Mouse (Mus musculus) lung, postnatal 0 days (tissue): ENCODE measurements around the gene Iqgap2. TPM values are rescaled to one million over a fixed set of nuclear protein-coding genes. Genes with fewer than 3 reads are reported as not detected.
A peak's percentile ranks its signal among the peaks of the same experiment; 100 is the strongest.

ENCODE experiments used
- ATAC-seq: fragments of 200-750 bp; cut with Nextera tagmentation; 2 replicates; pipeline ENCODE4 v1.8.0; 2017; ENCODE audit warnings: moderate library complexity
- DNase-seq: peaks from one replicate; pipeline ENCODE4 v3.0.0-alpha.2; 2016; ENCODE audit warnings: low spot score
- H3K27ac ChIP-seq: fragments of 300-500 bp; sonication (generic); 2 replicates; pipeline ENCODE4 v1.5.1; 2014; ENCODE audit warnings: antibody characterized with exemption, mild to moderate bottlenecking, low read length, mixed read lengths
- H3K27me3 ChIP-seq: fragments of 300-500 bp; sonication (generic); replicated peaks from 2 replicates; pipeline ENCODE4 v1.6.1; 2014; ENCODE audit warnings: low read length, mixed read lengths; ENCODE audit not compliant: insufficient read depth
- H3K36me3 ChIP-seq: fragments of 300-500 bp; sonication (generic); 2 replicates; pipeline ENCODE4 v1.6.1; 2014; ENCODE audit warnings: low read length, mixed read lengths; ENCODE audit not compliant: insufficient read depth
- H3K4me1 ChIP-seq: fragments of 300-500 bp; sonication (generic); 2 replicates; pipeline ENCODE4 v1.6.1; 2014; ENCODE audit warnings: antibody characterized with exemption, low read depth, low read length, mixed read lengths; ENCODE audit not compliant: insufficient read depth
- H3K4me2 ChIP-seq: fragments of 300-500 bp; sonication (generic); replicated peaks from 2 replicates; pipeline ENCODE4 v1.6.1; 2014; ENCODE audit warnings: low read depth, mild to moderate bottlenecking, low read length, moderate library complexity, mixed read lengths
- H3K4me3 ChIP-seq: fragments of 300-500 bp; sonication (generic); 2 replicates; pipeline ENCODE4 v1.5.1; 2014; ENCODE audit warnings: low read depth, low read length
- H3K9ac ChIP-seq: fragments of 300-500 bp; sonication (generic); replicated peaks from 2 replicates; pipeline ENCODE4 v1.6.1; 2014; ENCODE audit warnings: low read depth, mild to moderate bottlenecking
- H3K9me3 ChIP-seq: fragments of 300-500 bp; sonication (generic); 2 replicates; pipeline ENCODE4 v1.6.1; 2016; ENCODE audit warnings: low read length, mixed read lengths
- CTCF ChIP-seq: IDR thresholded peaks from 2 replicates; pipeline ENCODE4 v1.5.1; 2016; ENCODE audit warnings: antibody characterized with exemption, mild to moderate bottlenecking
- EP300 ChIP-seq: IDR thresholded peaks from 2 replicates; pipeline ENCODE4 v1.6.1; 2016; ENCODE audit warnings: antibody characterized with exemption, mild to moderate bottlenecking, control low read depth
- whole genome bisulfite sequencing: fragments of 180-500 bp; shearing (Covaris S2); extraction: QIAGEN DNeasy Blood & Tissue Kit; methylation state at CpG from one replicate; pipeline ENCODE4 v1.1.7; 2014; 5-methylcytosine and 5-hydroxymethylcytosine counted together
- polyA plus RNA-seq: library from polyadenylated mRNA; unstranded; fragments of >200 nt; fragmentation: Nextera tagmentation; extraction: Ambion mirVana; gene quantifications from 2 replicates; pipeline ENCODE4 v1.2.1, GENCODE M21; 2015

The Iqgap2 gene
- polyA plus RNA-seq, 1 experiment from 2014 or later, result 2.7 TPM

DNA sequence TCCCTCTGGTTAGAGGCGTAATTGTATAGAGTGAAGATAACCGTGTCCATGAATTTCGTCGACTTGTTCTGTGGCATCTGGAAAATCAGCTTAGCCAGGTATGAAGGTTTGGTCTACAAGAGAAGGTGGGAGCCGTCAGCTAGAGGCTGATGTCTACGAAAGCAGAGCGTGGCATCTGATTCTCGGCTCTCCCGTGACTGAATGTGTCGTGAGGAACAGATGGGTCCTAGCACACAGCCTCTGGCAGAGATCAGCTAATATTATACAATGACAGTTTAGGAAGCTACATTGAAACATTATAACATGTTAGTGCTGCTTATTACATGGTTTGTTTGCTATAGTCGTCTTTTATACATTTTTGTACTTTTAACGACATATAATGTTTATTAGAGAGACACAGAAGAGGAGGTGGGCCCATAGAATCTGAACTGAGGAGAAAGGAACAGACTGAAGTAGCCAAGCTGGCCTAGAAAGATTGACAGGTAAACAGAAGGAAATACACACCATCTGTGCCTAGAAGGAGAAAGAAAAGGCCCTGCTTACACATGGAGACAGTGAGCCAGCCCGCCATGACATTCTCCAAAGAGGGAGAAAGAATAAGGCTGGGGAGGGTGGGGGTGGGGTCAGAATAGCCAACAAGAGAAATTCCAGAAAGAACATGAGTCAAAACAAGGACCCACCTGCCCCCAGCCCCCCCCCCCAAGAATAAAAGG is 225.9 kb downstream of the Iqgap2 start:
- Histone ChIP-seq H3K4me1 (no peaks in the 10 kb centered on the region), H3K9me3 (no peaks in the 10 kb centered on the region), H3K36me3 (no peaks in the 10 kb centered on the region), H3K27me3 (no peaks in the 10 kb centered on the region), H3K9ac (no peak overlapping the region), H3K27ac (no peak overlapping the region), H3K4me2 (no peak overlapping the region), H3K4me3 (no peak overlapping the region)
- DNase-seq (no peak), ATAC-seq (no peak)
- 89% methylated on average over 13 of the region's 13 CpGs for WGBS
- no peak for TF ChIP-seq EP300
- TF ChIP-seq CTCF, result no peak

DNA sequence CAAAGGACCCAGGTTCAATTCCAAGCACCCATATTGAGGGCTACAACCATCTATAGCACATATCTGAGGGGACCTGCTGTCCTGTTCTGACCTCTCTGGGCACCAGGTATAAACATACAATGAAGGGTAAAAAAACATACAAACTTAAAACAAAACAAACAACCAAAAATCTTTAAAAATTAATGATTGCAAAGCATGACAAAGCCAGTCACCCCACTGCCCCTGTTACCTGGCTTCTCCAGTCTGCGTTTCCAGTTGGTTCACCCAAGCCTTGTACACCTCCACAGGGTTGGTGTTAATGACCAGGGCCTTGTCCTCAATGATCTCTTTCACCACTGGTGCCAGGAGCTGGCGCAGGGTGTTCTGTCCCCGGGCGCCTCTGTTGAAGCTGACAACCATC is 227.9 kb downstream of the Iqgap2 start:
- H3K27me3 ChIP-seq, result no peaks in the 10 kb centered on the region
- no peak overlapping the region for H3K4me2 ChIP-seq
- no peak overlapping the region for H3K9ac ChIP-seq
- H3K4me1 ChIP-seq, result no peaks in the 10 kb centered on the region
- TF ChIP-seq EP300 (no peak), CTCF (no peak)
- H3K9me3 ChIP-seq, result no peaks in the 10 kb centered on the region
- H3K27ac ChIP-seq, result no peak overlapping the region
- H3K4me3 ChIP-seq, result no peak overlapping the region
- DNase-seq (no peak), ATAC-seq (no peak)
- WGBS, result 99% methylated on average over 4 of the region's 4 CpGs
- no peaks in the 10 kb centered on the region for H3K36me3 ChIP-seq

GRCm38 (mm10) chr13:95659432-95659831 is 232.3 kb downstream of the Iqgap2 start:
- H3K9me3 ChIP-seq, result no peaks in the 10 kb centered on the region
- H3K4me2 ChIP-seq, result 0 out of 2 replicates have a peak overlapping the region, but pooled peaks have one; percentile 22
- no peak overlapping the region for H3K9ac ChIP-seq
- WGBS, result 54% methylated on average over 7 of the region's 7 CpGs
- peak; percentile 32; the same call in 1 of the 2 replicates for ATAC-seq
- no peak for TF ChIP-seq EP300
- TF ChIP-seq CTCF, result no peak
- no peaks in the 10 kb centered on the region for H3K36me3 ChIP-seq
- H3K4me1 ChIP-seq, result no peaks in the 10 kb centered on the region
- H3K27me3 ChIP-seq, result no peaks in the 10 kb centered on the region
- no peak overlapping the region for H3K4me3 ChIP-seq
- no peak for DNase-seq
- H3K27ac ChIP-seq, result 0 out of 2 replicates have a peak overlapping the region, but pooled peaks have one; percentile 38

GRCm38 (mm10) chr13:95657171-95657570 is 234.6 kb downstream of the Iqgap2 start:
- Histone ChIP-seq H3K27me3 (no peaks in the 10 kb centered on the region), H3K4me2 (no peak overlapping the region), H3K36me3 (no peaks in the 10 kb centered on the region), H3K4me1 (no peaks in the 10 kb centered on the region), H3K9ac (no peak overlapping the region), H3K9me3 (no peaks in the 10 kb centered on the region), H3K27ac (no peak overlapping the region), H3K4me3 (no peak overlapping the region)
- TF ChIP-seq CTCF, result no peak
- TF ChIP-seq EP300, result no peak
- ATAC-seq (peak; percentile 23; the same call in 1 of the 2 replicates), DNase-seq (no peak)
- 52% methylated on average over 9 of the region's 9 CpGs for WGBS

GRCm38 (mm10) chr13:95655284-95655683 is 236.4 kb downstream of the Iqgap2 start:
- Histone ChIP-seq H3K27me3 (no peaks in the 10 kb centered on the region), H3K4me3 (no peak overlapping the region), H3K4me2 (0 out of 2 replicates have a peak overlapping the region, but pooled peaks have one; percentile 1), H3K9me3 (no peaks in the 10 kb centered on the region), H3K36me3 (no peaks in the 10 kb centered on the region), H3K4me1 (no peaks in the 10 kb centered on the region), H3K27ac (no peak overlapping the region), H3K9ac (no peak overlapping the region)
- TF ChIP-seq CTCF, result no peak
- no peak for TF ChIP-seq EP300
- peak; percentile 84 for ATAC-seq
- WGBS, result 31% methylated on average over 9 of the region's 9 CpGs
- DNase-seq, result peak; percentile 68

- H3K27me3 ChIP-seq, result no peaks in the 10 kb centered on the region
- DNase-seq, result no peak
- H3K9me3 ChIP-seq, result no peaks in the 10 kb centered on the region
- ATAC-seq, result no peak
- no peak overlapping the region for H3K27ac ChIP-seq
- WGBS, result 70% methylated on average over 4 of the region's 4 CpGs
- H3K9ac ChIP-seq, result no peak overlapping the region
- H3K4me2 ChIP-seq, result no peak overlapping the region
- TF ChIP-seq EP300, result no peak
- no peak for TF ChIP-seq CTCF
- H3K4me3 ChIP-seq, result no peak overlapping the region
- H3K36me3 ChIP-seq, result no peaks in the 10 kb centered on the region
- no peaks in the 10 kb centered on the region for H3K4me1 ChIP-seq
Measured at GRCm38 (mm10) chr13:95653696-95654095, 238.0 kb downstream of the Iqgap2 start.
